Mouse (Mus musculus): Measurements from ENCODE around the gene Aurkaip1. TPM values are rescaled to one million over a fixed set of nuclear protein-coding genes. Genes with fewer than 3 reads are reported as not detected.
"Not testable (repeated sequence)": the region's sequence is repeated elsewhere in the genome, so short reads cannot be mapped to it uniquely, and the experiment has no call there.

The Aurkaip1 gene
- 10 to 100 TPM; 84.8 to 91.3 TPM for total RNA-seq (2021)

- peak; percentile 97 for DNase-seq
- intact Hi-C loops (cut with DNase I), result loop anchor here (5.0 kb wide), 1 partner anchor 111 kb away; the partner anchor contains the start of gene Ube2j2
These were observed at the start of gene Aurkaip1 for GRCm38 (mm10) chr4:155831205-155831766. Gene Aurkaip1 (plus strand): TSS chr4:155831272.

- intact Hi-C loops (cut with DNase I), result loop anchor here (1.0 kb wide), 1 partner anchor 14 kb away; no protein-coding TSS in a partner anchor
These were observed 47.5 kb upstream of the Aurkaip1 start for GRCm38 (mm10) chr4:155783486-155784080.

GRCm38 (mm10) chr4:155784081-155784701 is 46.9 kb upstream of the Aurkaip1 start:
- peak; percentile 89 to 90 for DNase-seq
- intact Hi-C loops (cut with DNase I), result loop anchor here (1.0 kb wide), 1 partner anchor 15 kb away; no protein-coding TSS in a partner anchor

More at GRCm38 (mm10) chr4:155783486-155784080, 47.5 kb upstream of the Aurkaip1 start:
- DNase-seq, result peak in 1 of 2 experiments; percentile 26

- intact Hi-C loops (cut with DNase I), result no loop called here
- DNase-seq, result no peak
These were observed 45.8 kb upstream of the Aurkaip1 start for GRCm38 (mm10) chr4:155785246-155785645.

- intact Hi-C loops (cut with DNase I), result no loop called here
These were observed 45.3 kb upstream of the Aurkaip1 start, which contains the start of gene Tmem88b for GRCm38 (mm10) chr4:155785819-155786218. Gene Tmem88b (minus strand): TSS chr4:155785874.

GRCm38 (mm10) chr4:155788300-155788699 is 42.8 kb upstream of the Aurkaip1 start:
- no peak for DNase-seq
- intact Hi-C loops (cut with DNase I), result no loop called here

More at GRCm38 (mm10) chr4:155785819-155786218, 45.3 kb upstream of the Aurkaip1 start, which contains the start of gene Tmem88b:
- no peak for DNase-seq

GRCm38 (mm10) chr4:155788833-155789232 is 42.2 kb upstream of the Aurkaip1 start:
- DNase-seq; intact Hi-C loops (cut with DNase I): not testable (repeated sequence)

- DNase-seq, result no peak
- intact Hi-C loops (cut with DNase I), result no loop called here
These were observed 41.0 kb upstream of the Aurkaip1 start, which contains the start of gene Ankrd65 for GRCm38 (mm10) chr4:155790021-155790489. Gene Ankrd65 (plus strand): TSS chr4:155790439.

- DNase-seq, result no peak
- intact Hi-C loops (cut with DNase I), result no loop called here
These were observed 40.4 kb upstream of the Aurkaip1 start for GRCm38 (mm10) chr4:155790650-155791161.

- intact Hi-C loops (cut with DNase I), result no loop called here
- DNase-seq, result no peak
These were observed 39.7 kb upstream of the Aurkaip1 start for GRCm38 (mm10) chr4:155791240-155791933.

- intact Hi-C loops (cut with DNase I), result no loop called here
These were observed 37.3 kb upstream of the Aurkaip1 start for GRCm38 (mm10) chr4:155793730-155794129.

GRCm38 (mm10) chr4:155802075-155802474 is 29.0 kb upstream of the Aurkaip1 start:
- intact Hi-C loops (cut with DNase I), result no loop called here
- DNase-seq, result no peak

More at GRCm38 (mm10) chr4:155793730-155794129, 37.3 kb upstream of the Aurkaip1 start:
- no peak for DNase-seq

- peak in 1 of 2 experiments; percentile 11 for DNase-seq
- intact Hi-C loops (cut with DNase I), result no loop called here
These were observed 28.2 kb upstream of the Aurkaip1 start, which contains the start of gene Mrpl20 for GRCm38 (mm10) chr4:155802741-155803339. Gene Mrpl20 (plus strand): TSS chr4:155802878.

GRCm38 (mm10) chr4:155803340-155804041 is 27.6 kb upstream of the Aurkaip1 start:
- intact Hi-C loops (cut with DNase I), result no loop called here

GRCm38 (mm10) chr4:155807841-155808240 is 23.2 kb upstream of the Aurkaip1 start:
- no peak for DNase-seq
- intact Hi-C loops (cut with DNase I), result no loop called here

More at GRCm38 (mm10) chr4:155803340-155804041, 27.6 kb upstream of the Aurkaip1 start:
- DNase-seq, result peak; percentile 97 to 99

- intact Hi-C loops (cut with DNase I), result loop anchor here (2.0 kb wide), 1 partner anchor 17 kb away; no protein-coding TSS in a partner anchor
- peak; percentile 95 for DNase-seq
These were observed 19.0 kb upstream of the Aurkaip1 start, which contains the start of gene Ccnl2 for GRCm38 (mm10) chr4:155811929-155812664. Gene Ccnl2 (plus strand): TSS chr4:155812489.

- intact Hi-C loops (cut with DNase I), result loop anchor here (2.0 kb wide), 1 partner anchor 16 kb away; no protein-coding TSS in a partner anchor
- DNase-seq, result peak; percentile 38 to 65
These were observed 18.3 kb upstream of the Aurkaip1 start for GRCm38 (mm10) chr4:155812665-155813181.

GRCm38 (mm10) chr4:155817533-155817932 is 13.5 kb upstream of the Aurkaip1 start:
- DNase-seq, result no peak

More at GRCm38 (mm10) chr4:155817533-155817932, 13.5 kb upstream of the Aurkaip1 start:
- intact Hi-C loops (cut with DNase I), result no loop called here

Measured in heart, postnatal 10 days (tissue).